Mouse (Mus musculus) small intestine, adult 2 months (tissue): ENCODE results near the gene Mrvi1. TPM values are rescaled to one million over a fixed set of nuclear protein-coding genes. Genes with fewer than 3 reads are reported as not detected.

Experiments
- H3K27ac ChIP-seq: fragments of 200-500 bp; 2 replicates; pipeline ENCODE4 v1.5.1; 2012; ENCODE audit warnings: low read depth, low read length, control low read depth, inconsistent platforms; ENCODE audit not compliant: insufficient read depth
- H3K27me3 ChIP-seq: fragments of 200-500 bp; 2 replicates; pipeline ENCODE4 v1.6.1; 2012; ENCODE audit warnings: mild to moderate bottlenecking, moderate library complexity, low read length, inconsistent platforms; ENCODE audit not compliant: control insufficient read depth, insufficient read depth
- H3K36me3 ChIP-seq: fragments of 200-500 bp; 2 replicates; pipeline ENCODE4 v1.6.1; 2012; ENCODE audit warnings: mild to moderate bottlenecking, low read length, control low read depth, inconsistent platforms; ENCODE audit not compliant: control insufficient read depth, insufficient read depth
- H3K4me1 ChIP-seq: fragments of 200-500 bp; 2 replicates; pipeline ENCODE4 v1.6.1; 2012; ENCODE audit warnings: low read length, inconsistent platforms, mixed read lengths; ENCODE audit not compliant: control insufficient read depth, insufficient read depth, insufficient read length
- H3K4me3 ChIP-seq: fragments of 200-500 bp; 2 replicates; pipeline ENCODE4 v1.5.1; 2012; ENCODE audit warnings: low read depth, mild to moderate bottlenecking, control low read depth, inconsistent platforms, low read length, moderate library complexity
- CTCF ChIP-seq: fragments of 200-500 bp; IDR thresholded peaks from 2 replicates; pipeline ENCODE4 v1.5.1; 2012; ENCODE audit warnings: low read depth, mild to moderate bottlenecking, control low read depth, inconsistent platforms, low read length, moderate library complexity, mixed read lengths; ENCODE audit not compliant: insufficient replicate concordance, insufficient read length; ENCODE audit errors: extremely low read depth
- POLR2A ChIP-seq: fragments of 200-500 bp; IDR thresholded peaks from 2 replicates; pipeline ENCODE4 v1.6.1; 2012; ENCODE audit warnings: low read depth, mild to moderate bottlenecking, control low read depth, inconsistent platforms, low read length, moderate library complexity
- WGBS: fragments of 180-500 bp; shearing (Covaris S2); methylation state at CpG from one replicate; pipeline ENCODE4 v1.1.7; 2018; 5-methylcytosine and 5-hydroxymethylcytosine counted together
- polyA plus RNA-seq: library from polyadenylated mRNA; depleted of rRNA; stranded (reverse); fragments of >200 nt; gene quantifications from 2 replicates; pipeline ENCODE4 v1.2.3, GENCODE M21; 2012

Mrvi1 gene
- polyA plus RNA-seq, 1 experiment, result 14.8 TPM

DNA sequence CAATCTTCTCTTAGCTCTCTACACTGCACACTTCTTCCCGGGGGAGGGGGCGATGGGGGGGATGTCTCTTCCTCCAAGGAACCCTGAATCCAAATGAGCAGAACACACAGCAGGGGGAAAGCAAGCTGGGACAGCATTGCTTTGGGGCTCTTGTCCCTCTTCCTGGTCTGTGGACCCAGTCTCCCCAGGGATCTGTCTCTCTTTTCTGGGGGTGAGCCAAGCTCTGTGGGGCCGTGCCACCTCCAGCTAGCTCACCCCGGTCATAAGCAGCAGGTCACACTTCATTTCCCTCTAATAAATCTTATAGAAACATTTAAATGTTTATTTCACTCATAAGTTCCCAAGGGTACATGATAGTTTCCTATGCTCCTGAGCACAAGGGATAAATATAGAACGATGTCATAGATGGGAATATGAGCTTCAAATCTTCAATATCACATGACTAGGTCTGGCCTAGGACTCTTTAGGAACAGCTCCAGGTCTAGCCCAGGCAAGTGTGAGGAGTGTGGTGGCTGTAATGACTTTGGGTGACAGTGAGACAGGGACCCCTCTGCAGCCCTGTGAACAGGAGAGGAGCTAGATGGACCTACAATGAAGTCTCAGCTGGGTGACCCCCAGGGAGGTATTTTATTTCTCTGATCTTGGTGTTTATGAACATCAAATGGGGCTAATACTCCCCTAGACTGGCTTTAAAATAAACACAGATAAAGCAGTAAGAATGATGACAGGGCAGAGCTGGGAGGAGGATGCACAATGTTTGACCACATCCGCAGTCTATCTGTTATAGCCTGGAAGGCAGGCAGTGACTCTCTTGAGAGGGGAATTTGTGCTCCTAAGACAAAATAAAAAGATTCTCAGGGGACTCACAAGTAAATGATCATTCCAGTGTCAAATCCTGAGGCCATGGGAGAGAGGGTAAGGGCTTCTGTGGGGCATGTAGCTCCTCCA, 46.2 kb downstream of the Mrvi1 start:
- Histone ChIP-seq H3K27ac (no peak overlapping the region), H3K27me3 (no peaks in the 10 kb centered on the region), H3K4me1 (peaks cover 4% of the 10 kb centered on the region; the same call in 1 of the 2 replicates), H3K36me3 (no peaks in the 10 kb centered on the region), H3K4me3 (no peak overlapping the region)
- TF ChIP-seq POLR2A (no peak), CTCF (no peak)
- 85% methylated on average over 6 of the region's 6 CpGs for WGBS

- H3K27me3 ChIP-seq, result no peaks in the 10 kb centered on the region
- no peak overlapping the region for H3K27ac ChIP-seq
- no peak overlapping the region for H3K4me3 ChIP-seq
- no peaks in the 10 kb centered on the region for H3K4me1 ChIP-seq
- no peak for TF ChIP-seq CTCF
- no peak for TF ChIP-seq POLR2A
- no peaks in the 10 kb centered on the region for H3K36me3 ChIP-seq
- WGBS, result 85% methylated on average over 2 of the region's 2 CpGs
These were observed 48.3 kb downstream of the Mrvi1 start for GRCm38 (mm10) chr7:110933999-110934398.

DNA sequence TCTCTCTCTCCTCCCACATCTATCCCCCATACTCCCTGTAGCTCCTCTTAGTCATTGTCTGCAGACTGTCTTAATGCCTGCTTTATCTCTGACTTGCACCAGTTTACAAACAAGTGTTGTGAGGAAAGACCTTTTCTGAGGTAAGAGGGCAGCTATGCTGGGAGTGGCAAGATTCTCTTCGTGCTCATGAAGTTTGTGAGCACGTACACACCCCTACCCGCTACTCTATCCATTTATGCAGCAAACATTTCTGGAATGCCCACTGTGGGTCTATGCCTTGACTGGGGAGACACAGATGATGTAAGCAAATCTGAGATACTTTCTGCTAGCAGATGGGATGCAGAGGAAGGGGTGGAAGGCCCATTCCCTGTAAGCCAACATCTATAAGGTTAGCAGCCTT, 48.9 kb downstream of the Mrvi1 start:
- Histone ChIP-seq H3K27ac (no peak overlapping the region), H3K4me1 (no peaks in the 10 kb centered on the region), H3K4me3 (no peak overlapping the region), H3K27me3 (no peaks in the 10 kb centered on the region), H3K36me3 (no peaks in the 10 kb centered on the region)
- WGBS, result 81% methylated on average over 3 of the region's 3 CpGs
- TF ChIP-seq CTCF (no peak), POLR2A (no peak)

DNA sequence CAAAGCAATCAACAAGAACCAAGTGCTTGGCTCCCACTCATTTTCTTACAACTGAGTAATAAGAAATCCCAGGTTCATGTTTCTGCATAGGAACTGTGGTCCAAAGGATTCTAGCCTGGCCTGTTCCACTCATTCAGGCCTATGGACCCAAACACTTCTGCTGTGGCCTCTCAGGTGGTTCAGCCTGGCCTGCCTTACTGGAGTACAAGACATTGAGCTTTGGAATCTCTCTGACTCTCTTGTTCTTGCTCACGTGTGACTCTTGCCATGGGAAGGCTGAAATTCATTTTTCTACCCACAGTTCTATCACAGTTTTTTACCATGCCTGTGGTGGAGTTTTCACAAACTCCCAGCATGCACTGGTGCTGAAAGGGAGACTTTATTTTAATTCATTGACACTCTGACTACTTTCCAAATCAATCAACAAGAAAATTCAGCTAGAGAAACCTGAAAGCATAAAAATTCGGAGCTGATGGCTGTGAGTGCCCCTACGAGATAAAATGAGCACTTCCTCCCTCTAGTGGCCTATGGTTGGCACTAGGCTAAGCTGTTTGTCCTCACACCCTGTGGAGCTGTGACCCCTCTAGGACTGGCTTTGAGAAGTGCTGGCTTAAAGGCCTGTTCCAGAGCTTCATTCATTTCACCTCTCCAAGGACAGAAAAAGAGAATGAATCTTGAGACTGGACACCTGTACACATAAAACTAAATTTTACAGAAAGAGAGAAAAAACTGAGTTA, 52.0 kb downstream of the Mrvi1 start:
- Histone ChIP-seq H3K36me3 (no peaks in the 10 kb centered on the region), H3K4me3 (no peak overlapping the region), H3K27me3 (no peaks in the 10 kb centered on the region), H3K4me1 (no peaks in the 10 kb centered on the region), H3K27ac (no peak overlapping the region)
- WGBS, result 29% methylated on average over 3 of the region's 3 CpGs
- TF ChIP-seq CTCF (peak; percentile 66; the same call in 1 of the 2 replicates), POLR2A (no peak)

- WGBS, result 86% methylated on average over 4 of the region's 4 CpGs
- no peak overlapping the region for H3K4me3 ChIP-seq
- no peaks in the 10 kb centered on the region for H3K27me3 ChIP-seq
- TF ChIP-seq CTCF (no peak), POLR2A (no peak)
- no peak overlapping the region for H3K27ac ChIP-seq
- no peaks in the 10 kb centered on the region for H3K36me3 ChIP-seq
- peaks cover 11% of the 10 kb centered on the region for H3K4me1 ChIP-seq
These were observed 55.7 kb downstream of the Mrvi1 start for GRCm38 (mm10) chr7:110926562-110926961.

DNA sequence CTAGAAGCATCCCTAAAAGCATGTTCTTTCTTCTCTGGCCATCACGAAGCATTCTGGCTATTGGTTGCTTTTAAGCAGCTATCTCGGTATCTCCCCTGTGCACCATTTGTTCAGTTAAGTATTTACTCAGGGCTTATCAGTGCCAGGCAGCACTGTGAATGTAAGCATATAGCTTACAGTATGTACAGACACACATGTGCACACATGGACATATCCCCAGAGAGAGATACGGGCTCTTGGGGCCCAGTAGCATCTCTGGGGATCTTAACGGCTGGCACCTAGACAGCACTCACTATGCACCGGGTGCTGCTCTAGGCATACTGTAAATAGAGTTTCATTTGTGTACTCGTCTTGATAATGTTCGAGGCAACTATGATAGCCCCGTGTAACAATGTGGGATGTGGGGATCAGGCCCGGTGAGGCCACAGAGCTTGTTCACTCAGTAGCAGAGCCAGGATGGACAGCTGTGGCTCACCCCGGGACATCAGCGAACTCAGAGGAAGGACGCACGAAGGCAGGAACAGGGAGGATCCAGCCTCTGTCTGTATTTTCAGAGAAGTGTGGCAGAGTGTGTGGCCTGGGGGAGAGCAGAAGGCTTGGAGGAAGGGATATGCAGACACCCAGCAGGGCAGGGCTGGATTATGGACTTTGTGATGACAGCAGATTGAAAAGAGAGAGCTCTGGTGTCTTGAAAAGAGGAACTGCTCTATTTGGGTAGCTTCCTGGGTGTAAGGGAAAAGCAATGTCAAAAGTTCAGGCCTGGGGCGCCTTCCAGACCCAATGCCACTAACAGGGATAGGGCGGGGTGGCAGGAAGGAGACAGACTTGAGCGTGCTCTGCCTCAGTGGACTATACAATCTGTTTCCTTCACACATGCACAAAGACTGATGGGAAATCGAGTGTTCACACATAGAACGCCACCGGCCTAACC, 61.7 kb downstream of the Mrvi1 start:
- H3K36me3 ChIP-seq, result no peaks in the 10 kb centered on the region
- no peak overlapping the region for H3K4me3 ChIP-seq
- peak overlapping the region; percentile 8 for H3K27ac ChIP-seq
- TF ChIP-seq POLR2A, result no peak
- no peak for TF ChIP-seq CTCF
- H3K27me3 ChIP-seq, result no peaks in the 10 kb centered on the region
- WGBS, result 51% methylated on average over 19 of the region's 19 CpGs
- peaks cover 27% of the 10 kb centered on the region for H3K4me1 ChIP-seq
